Mouse (Mus musculus) cerebellum, adult (tissue): Measurements from ENCODE around the gene Col24a1.
"Not testable (repeated sequence)": the region's sequence is repeated elsewhere in the genome, so short reads cannot be mapped to it uniquely, and the experiment has no call there.

Source experiments
- ATAC-seq: cut with Nextera tagmentation; 2 replicates; pipeline ENCODE4 v1.9.2; 2017; ENCODE audit warnings: mild to moderate bottlenecking, moderate library complexity, mixed read lengths; ENCODE audit not compliant: insufficient number of reproducible peaks, low FRiP score, low TSS enrichment

The Col24a1 gene

GRCm38 (mm10) chr3:145442268-145442667 is 150.0 kb downstream of the Col24a1 start:
- ATAC-seq, result no peak

DNA sequence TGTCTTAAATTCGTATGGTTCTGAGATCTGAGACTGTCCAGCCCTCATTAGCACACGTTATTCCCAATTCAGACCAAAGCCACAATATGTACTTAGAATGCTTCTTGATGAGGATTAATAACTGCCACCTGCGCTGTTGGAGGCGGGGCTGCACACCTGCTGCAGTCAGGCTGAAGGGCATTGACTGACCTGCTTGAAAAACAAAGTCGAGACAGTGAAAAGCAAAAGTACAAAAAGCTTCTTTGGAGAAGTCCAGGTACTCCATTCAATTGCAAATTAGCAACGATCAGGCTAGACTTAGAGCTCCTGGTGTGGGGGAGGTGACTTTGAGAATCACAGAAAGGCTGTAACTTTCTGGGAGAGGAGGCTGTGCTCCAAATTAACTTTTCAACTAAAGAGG is 150.9 kb downstream of the Col24a1 start:
- not testable (repeated sequence) for ATAC-seq

- ATAC-seq, result no peak
These were observed 164.8 kb downstream of the Col24a1 start for GRCm38 (mm10) chr3:145457039-145457438.

GRCm38 (mm10) chr3:145462351-145462750 is 170.1 kb downstream of the Col24a1 start:
- ATAC-seq, result no peak

GRCm38 (mm10) chr3:145463731-145464130 is 171.5 kb downstream of the Col24a1 start:
- ATAC-seq, result no peak

- ATAC-seq, result no peak
These were observed 178.8 kb downstream of the Col24a1 start for GRCm38 (mm10) chr3:145471094-145471493.

DNA sequence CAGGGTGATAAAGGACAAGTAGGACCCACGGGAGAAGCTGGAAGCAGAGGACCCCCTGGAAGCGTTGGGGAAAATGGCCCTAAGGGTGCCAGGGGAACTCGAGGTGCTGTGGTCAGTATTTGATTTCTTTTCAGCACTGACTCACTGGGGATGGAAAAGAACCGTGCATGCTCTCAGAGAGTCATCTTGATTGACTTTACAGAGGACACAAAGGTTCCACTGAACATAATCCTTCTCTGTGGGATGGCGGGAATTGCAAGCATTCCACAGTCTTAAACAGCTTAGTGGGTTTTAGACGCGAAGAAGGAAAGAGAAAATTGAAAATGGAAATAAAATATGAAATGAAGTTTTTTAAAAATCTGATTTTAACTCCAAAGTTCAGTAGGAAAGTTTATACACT is 181.9 kb downstream of the Col24a1 start:
- no peak for ATAC-seq

GRCm38 (mm10) chr3:145476634-145477033 is 184.4 kb downstream of the Col24a1 start:
- no peak for ATAC-seq

GRCm38 (mm10) chr3:145477074-145477473 is 184.8 kb downstream of the Col24a1 start:
- ATAC-seq, result no peak

GRCm38 (mm10) chr3:145478446-145478845 is 186.2 kb downstream of the Col24a1 start:
- ATAC-seq, result no peak

GRCm38 (mm10) chr3:145490279-145490678 is 198.0 kb downstream of the Col24a1 start:
- ATAC-seq, result no peak

GRCm38 (mm10) chr3:145491326-145491725 is 199.1 kb downstream of the Col24a1 start:
- ATAC-seq, result no peak

DNA sequence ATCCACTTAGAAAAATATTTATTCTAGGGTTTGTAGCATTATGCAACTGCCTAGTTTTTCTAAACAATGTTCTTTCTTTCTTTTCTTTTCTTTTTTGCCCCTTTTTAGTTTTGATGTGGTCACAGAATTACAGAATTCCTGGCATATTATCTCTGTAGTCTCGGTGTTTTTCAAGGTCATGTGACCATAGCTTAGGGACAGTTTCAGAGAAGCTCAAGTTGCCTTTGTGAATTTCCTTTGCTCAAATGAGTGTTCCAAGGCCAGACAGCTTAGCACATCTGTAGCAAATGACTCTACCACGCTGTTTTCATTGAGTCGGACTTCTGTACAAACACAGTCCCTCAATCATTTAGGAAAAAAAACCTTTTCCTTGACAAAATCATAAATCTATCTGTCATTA is 205.9 kb downstream of the Col24a1 start:
- ATAC-seq, result no peak

DNA sequence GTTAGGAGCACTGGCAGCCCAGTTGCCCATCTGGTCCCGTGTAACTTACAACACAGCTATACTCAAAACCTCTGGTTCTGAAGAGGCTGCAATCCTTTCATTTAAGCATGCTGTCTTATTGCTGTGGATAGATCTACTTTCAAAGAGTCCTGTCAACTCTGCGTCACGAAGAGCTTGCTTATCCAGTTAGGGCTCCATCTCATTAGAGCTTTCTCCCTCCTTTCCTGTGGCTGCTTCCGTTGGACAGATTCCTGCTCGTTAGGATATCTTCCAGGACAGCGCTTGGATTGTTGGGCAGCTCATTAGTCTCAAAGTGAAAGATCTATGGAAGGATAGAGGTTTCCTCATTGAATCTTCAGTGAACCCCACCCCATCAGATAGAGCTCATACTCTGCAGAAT is 206.6 kb downstream of the Col24a1 start:
- ATAC-seq, result no peak

- no peak for ATAC-seq
These were observed 212.6 kb downstream of the Col24a1 start for GRCm38 (mm10) chr3:145504830-145505229.

DNA sequence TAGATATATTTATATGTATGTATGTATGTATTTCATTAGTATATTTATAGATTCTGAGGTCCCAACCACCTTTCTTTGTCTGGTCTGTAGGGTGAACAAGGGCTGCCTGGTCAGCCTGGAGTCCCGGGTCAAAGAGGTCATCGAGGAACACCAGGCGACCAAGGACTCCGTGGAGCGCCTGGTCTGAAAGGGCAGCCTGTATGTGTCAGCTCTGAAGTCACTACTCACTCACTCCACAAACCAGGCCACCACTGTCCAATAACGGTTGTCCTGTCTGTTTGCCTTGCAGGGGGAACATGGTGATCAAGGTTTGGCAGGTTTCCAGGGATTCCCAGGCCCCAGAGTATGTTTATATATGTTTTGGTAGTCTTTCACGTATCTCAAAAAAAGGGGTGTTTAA is 216.3 kb downstream of the Col24a1 start:
- ATAC-seq, result no peak

DNA sequence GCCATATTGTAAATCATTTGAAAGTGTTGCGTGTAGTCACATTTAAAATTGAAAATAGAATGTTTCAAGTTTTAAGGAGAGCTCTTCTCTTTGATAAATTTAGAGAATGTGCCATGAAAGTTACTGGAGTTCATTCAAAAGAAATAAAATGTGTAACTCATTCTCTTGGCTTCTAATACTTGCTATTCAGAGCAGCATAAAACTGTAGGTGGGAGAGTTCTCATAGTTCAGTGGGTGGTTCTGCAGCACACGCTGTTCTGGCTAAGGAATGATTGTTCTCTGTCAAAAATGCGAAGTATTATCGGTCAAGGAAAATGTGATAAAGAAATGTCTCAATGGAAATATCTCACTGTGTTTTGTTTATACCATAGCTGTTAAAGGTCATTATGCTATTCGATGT is 221.9 kb downstream of the Col24a1 start:
- no peak for ATAC-seq

DNA sequence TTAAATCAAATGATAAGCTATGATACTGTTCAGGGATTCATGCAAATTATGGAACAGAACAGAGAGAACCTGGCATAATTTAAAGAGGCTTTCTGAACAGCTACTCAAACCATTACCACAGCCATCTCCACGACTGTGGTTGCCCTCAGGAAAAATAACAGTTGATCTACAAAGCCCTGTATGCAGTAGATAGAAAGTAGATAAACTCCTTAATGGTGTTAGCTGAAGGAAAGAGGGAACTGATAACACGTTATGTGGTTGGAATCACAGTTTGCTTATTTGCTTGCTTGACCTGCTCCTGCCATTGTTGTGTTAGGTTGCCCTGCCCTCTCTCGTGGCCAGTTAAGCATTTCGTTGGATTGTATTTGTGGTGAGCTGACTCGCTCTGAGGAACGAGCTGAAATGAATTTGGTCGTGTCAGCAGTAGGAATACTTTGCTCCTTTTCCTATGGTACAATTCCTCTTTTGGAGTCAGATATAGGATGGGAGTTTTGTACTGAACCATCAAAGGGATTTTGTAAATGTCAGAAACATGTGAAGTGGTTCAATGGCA is 229.3 kb downstream of the Col24a1 start:
- ATAC-seq, result no peak

DNA sequence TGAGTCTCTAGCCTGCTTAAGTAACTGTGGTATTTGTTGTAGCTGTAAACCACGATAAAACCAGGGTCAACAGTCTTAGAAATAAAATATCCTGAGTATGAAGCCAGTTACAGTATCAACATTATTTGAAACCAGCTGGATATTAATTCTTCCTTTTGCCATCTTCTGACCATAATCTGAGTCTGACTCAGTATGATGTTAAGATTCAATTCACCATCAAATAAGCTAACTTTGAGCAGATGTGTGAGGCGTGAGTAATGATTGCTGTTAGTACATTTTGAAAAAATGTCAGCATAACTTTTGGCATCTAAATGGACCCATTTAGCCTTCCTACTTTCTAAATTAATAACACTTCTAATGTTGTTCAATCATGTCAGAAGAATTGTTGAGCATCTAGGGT is 230.0 kb downstream of the Col24a1 start:
- no peak for ATAC-seq

DNA sequence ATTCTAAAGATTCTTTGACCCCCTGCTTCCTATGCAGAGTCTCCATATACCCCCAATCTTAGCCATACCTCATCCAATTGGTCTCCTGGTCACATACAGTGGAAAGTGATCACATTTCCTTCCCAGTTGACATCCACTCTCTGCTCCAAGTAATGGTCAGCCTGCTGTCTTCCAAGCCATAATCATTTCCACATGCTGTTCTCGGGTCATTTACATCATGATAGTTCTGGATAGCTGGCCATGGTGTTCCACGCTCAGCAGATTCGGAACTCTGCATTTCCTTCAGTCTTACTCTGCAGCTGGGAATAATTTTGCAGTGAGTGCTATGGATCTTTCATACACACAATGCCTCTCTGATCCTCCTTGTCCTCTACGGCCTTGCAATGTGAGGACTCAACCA is 233.0 kb downstream of the Col24a1 start:
- no peak for ATAC-seq

DNA sequence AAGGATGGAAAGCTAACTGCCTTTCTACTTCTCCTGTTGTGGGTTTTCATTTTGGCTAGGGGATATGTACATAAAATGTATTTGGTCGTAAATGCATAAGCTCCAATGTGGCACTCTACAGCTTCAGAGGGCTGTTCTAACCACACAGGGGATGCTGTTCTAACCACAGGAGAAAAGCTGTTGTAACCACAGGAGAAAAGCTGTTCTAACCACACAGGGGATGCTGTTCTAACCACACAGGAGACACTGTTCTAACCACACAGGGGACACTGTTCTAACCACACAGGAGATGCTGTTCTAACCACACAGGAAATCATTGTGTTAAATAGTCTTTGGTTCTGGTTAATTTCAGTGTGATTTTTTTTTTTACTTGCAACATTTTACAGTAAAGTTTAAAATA is 245.6 kb downstream of the Col24a1 start:
- no peak for ATAC-seq

DNA sequence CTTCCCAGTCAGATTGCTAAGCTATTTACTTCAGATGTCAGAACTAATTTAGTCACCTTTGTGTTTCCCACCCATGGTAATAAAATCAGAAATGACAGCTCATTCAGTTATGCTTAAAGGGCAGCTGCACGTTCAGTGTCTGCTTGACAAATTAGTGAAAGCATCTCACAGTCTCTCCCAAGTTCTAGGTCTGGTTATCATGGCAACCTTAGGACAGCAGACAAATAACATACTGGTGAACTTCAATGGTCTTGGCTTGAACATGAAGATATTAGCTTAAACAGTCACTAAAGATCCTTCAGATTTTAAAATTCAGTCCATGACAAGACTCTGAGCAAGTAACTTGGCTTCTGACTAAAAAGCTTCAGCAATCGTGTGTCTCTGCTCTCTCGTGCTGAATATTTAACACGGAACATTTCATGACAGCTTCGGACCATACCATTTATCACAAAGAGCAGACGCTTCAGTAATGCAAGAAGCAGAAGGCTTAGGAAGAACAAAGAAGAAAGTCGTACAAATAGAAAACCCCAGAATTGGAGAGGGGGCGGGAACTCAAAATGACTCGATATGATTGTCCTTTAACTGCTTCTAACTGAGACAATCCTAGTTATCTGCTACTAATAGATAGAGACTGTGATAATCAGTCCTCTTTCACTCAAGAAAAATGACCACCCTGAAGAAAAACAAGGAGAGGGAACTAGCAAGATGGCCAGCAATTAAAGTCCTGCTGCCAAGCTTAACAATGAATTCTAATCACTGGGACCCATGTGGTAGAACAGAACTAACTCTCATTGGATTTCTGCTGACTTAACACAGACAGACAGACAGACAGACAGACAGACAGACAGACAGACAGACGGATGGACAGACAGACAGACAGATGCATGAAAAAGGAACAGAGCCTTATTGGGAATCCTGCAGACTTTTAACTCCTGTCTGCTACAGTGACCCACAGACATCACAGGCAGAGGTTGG is 256.5 kb downstream of the Col24a1 start:
- ATAC-seq, result no peak
